Mouse (Mus musculus) kidney, postnatal 25 days (tissue): Measurements from ENCODE around the gene Ksr2.
A peak's percentile ranks its signal among the peaks of the same experiment; 100 is the strongest.

ENCODE experiments used
- DNase-seq, 2 experiments: peaks; one replicate each; pipeline ENCODE4 v3.0.0; 2021; ENCODE audit warnings: mixed read lengths in 2 of 2

Gene Ksr2

GRCm38 (mm10) chr5:117696366-117696765 lies 282.6 kb downstream of the Ksr2 start:
- DNase-seq: no peak

GRCm38 (mm10) chr5:117697589-117697988 lies 283.8 kb downstream of the Ksr2 start:
- DNase-seq: no peak

GRCm38 (mm10) chr5:117704371-117704770 lies 290.6 kb downstream of the Ksr2 start:
- no peak for DNase-seq

- DNase-seq: no peak
Measured at GRCm38 (mm10) chr5:117706633-117707032, 292.8 kb downstream of the Ksr2 start.

GRCm38 (mm10) chr5:117709306-117709705 lies 295.5 kb downstream of the Ksr2 start:
- DNase-seq: no peak

- DNase-seq: no peak
Measured at GRCm38 (mm10) chr5:117711636-117712035, 297.8 kb downstream of the Ksr2 start.

DNA sequence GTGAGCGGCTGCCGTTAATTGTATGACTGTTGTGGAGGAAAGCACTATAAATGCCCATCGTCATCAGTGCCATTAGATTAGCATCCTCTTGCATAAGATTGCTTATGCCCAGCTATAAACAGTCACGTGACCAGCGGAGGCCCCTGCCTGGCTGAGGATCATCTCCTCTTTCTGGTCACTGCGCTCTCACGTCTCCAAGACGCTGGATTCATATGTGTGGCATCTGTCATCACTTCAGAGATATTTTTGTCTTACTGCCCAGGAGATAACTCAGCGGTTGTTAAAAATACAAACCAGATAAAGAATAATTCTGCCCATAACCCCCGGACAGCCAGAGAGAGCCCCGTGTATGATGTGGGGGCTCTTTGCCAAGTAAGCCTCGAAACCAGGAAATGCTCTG lies 298.4 kb downstream of the Ksr2 start:
- no peak for DNase-seq

GRCm38 (mm10) chr5:117717120-117717519 lies 303.3 kb downstream of the Ksr2 start:
- no peak for DNase-seq

GRCm38 (mm10) chr5:117723316-117723715 lies 309.5 kb downstream of the Ksr2 start:
- DNase-seq: no peak

GRCm38 (mm10) chr5:117726548-117726947 lies 312.7 kb downstream of the Ksr2 start:
- no peak for DNase-seq

DNA sequence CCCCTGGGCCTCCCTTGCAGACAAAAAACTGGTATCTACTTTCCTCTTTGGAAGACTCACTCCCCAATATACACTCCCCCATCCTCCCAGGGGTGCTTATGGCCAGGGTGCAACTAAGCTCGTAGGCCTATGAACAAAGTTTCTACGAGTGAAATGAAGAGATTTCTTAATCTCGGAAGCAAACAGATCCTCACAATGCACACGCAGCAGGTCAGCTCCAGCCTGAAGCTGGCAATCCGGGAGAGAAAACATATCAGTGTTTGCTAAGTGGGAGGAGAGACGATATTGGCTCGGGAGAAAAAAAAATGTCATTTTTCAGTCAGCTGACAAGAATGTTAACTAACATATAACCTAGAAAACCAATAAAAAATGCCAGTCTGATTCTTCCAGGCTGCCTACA lies 313.3 kb downstream of the Ksr2 start:
- no peak for DNase-seq

DNA sequence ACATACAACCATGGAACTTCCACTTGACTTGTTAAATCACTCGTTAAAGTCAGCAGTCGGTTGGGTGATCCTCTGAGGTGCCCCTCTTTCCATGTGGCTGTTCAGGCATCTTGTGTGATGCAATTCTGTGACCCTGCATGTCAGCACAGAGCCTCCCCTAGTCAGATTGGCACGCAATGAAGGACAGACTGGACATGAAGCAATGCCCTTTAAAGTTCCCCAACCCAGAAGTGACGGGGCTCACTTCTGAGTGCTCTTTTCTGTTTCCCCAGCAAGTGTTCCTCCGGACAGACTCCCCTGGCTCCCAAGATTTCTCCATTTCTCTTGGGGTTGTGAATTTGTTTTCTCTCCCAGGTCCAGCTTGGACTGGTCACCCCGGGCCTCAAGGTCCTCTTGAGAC lies 317.5 kb downstream of the Ksr2 start:
- DNase-seq: no peak

- no peak for DNase-seq
Measured at GRCm38 (mm10) chr5:117744654-117745178, 330.9 kb downstream of the Ksr2 start.

DNA sequence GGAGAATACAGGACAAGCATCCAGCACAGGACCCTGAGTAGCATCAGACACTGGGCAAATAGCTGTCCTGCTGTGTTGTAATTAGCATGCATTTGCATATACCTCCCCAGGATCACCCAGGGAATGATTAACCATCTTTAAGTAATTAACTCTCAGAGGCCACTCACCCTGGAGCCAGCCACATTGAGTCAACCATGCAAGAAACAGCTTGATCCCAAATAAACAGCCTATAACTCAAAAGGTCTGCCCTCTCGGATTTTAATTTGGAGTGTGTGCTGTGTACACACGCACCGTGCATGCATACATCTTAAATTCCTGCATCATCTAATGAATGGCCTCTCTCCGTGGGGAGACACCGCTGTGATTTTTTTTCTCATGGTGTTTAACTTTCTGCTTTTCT lies 335.6 kb downstream of the Ksr2 start:
- DNase-seq: peak; percentile 39 to 61

DNA sequence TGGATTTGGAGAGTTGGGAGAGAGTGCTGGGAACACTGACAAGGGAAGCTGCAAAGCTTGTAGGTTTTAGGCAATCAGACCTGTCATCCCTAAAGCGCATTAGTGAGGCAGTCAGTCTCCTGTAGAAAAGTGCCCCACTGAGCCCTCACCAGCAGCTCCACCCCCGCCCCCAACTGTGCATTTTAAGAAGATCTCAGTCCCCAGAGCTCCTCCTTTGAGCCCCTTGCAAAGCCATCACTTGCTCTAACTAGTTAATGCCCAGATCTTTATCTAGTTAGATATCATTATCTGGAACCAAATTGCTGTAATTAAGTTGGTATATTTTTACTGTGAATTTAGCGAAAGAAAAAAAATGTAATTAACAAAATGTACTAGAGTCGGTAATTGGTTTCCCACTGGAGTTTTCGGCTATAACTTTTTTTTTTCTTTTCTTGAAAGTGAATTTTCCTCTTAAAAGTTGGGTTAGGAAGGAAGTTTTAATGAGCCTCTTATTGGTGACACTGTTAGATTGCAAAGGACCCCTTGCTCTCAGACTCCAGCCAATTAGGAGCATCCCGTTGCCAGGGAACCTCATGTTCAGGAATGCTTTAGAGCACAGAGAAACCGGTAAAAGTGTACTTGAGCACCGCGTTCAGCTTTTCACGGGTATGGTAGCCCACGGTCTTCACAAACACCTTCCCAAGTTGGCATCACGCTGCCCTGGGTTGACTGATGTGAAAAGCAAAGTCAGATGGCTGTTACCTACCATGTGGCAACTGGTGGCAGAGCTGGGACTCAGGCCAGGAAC lies 344.1 kb downstream of the Ksr2 start:
- no peak for DNase-seq

- DNase-seq: no peak
Measured at GRCm38 (mm10) chr5:117761181-117761832, 347.5 kb downstream of the Ksr2 start.

GRCm38 (mm10) chr5:117764496-117764895 lies 350.7 kb downstream of the Ksr2 start:
- DNase-seq: peak; percentile 77 to 94

DNA sequence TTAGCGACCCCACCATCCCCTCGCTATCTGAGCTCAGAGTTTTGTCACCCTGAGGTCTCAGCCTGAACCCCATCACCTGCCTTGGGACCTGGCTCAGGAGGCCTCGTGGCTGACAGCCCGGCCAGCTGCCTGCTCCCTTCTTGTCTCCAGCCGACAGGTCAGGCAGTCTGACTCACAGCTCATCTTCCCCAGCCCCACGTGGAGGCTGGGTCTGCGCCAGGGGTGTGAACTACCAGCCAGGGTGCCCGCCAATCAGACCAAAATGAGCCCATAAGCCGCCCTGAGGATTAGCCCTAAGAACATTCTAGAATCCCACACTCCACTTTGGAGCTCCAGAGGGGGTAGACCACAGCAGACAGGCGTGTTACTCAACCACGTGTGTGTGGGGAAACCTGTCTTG lies 365.4 kb downstream of the Ksr2 start:
- no peak for DNase-seq

- peak; percentile 30 to 63 for DNase-seq
Measured at GRCm38 (mm10) chr5:117780681-117781080, 366.9 kb downstream of the Ksr2 start, which contains the start of gene Nos1. TSS of gene Nos1 (plus strand) at chr5:117781032.

DNA sequence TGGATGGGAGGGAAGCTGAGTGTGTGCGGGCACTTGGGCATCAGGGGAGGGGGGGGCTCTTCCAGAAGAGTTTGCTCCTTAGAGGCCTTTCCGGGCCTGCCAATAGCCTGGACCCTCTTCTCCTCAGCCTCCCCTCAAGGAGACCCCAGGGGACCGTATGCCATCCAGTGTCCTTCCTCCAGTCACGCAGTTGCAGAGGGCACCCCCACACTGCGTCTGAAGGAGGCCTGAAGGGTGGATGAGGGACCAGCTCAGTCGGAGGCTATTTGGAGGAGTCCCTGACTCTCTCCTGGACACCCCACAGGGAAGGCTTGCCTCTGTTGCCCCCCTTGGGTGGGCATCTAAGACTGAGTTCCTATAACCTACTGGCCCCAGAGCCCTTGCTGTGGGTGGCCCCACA lies 367.4 kb downstream of the Ksr2 start:
- no peak for DNase-seq

- DNase-seq: no peak
Measured at GRCm38 (mm10) chr5:117790071-117790470, 376.3 kb downstream of the Ksr2 start.

DNA sequence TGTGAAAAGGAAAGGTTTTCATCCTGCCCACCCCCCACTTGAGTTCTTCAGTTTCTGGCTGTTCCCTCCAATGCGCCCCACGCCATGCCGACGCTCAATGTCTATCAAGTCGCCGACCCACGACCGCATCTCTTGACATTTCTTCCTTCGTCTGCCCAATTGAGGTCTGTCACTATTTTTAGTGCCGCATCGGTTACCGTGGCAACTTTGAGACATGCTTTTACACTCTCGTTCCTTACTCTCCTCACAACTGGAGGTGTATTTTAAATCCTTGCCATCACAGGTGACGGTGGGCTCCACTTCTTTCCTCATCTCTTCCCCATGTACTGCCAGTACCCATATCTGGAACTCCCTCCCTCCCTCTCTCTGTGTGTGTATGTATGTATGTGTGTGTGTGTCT lies 378.1 kb downstream of the Ksr2 start:
- DNase-seq: no peak

- DNase-seq: no peak
Measured at GRCm38 (mm10) chr5:117800849-117801248, 387.0 kb downstream of the Ksr2 start.

GRCm38 (mm10) chr5:117802071-117802521 lies 388.3 kb downstream of the Ksr2 start:
- DNase-seq: no peak
